Mouse (Mus musculus) hindbrain, embryonic 10.5 days (tissue): ENCODE measurements around the gene Ceacam20. TPM values are rescaled to one million over a fixed set of nuclear protein-coding genes. Genes with fewer than 3 reads are reported as not detected.
A peak's percentile ranks its signal among the peaks of the same experiment; 100 is the strongest.
"Not testable (repeated sequence)": the region's sequence is repeated elsewhere in the genome, so short reads cannot be mapped to it uniquely, and the experiment has no call there.

Source experiments
- DNase-seq: peaks from one replicate; pipeline ENCODE4 v3.0.0-alpha.2; 2017; ENCODE audit warnings: low spot score
- H3K27ac ChIP-seq: fragments of 300-500 bp; sonication (generic); 2 replicates; pipeline ENCODE4 v1.5.1; 2016; ENCODE audit warnings: mild to moderate bottlenecking, moderate library complexity
- H3K27me3 ChIP-seq: fragments of 300-500 bp; sonication (generic); 2 replicates; pipeline ENCODE4 v1.6.1; 2016; ENCODE audit warnings: mild to moderate bottlenecking; ENCODE audit not compliant: poor library complexity, insufficient read depth, severe bottlenecking
- H3K36me3 ChIP-seq: fragments of 300-500 bp; sonication (generic); 2 replicates; pipeline ENCODE4 v1.6.1; 2016; ENCODE audit warnings: mild to moderate bottlenecking, moderate library complexity
- H3K4me1 ChIP-seq: fragments of 300-500 bp; sonication (generic); replicated peaks from 2 replicates; pipeline ENCODE4 v1.6.1; 2016; ENCODE audit warnings: mild to moderate bottlenecking
- H3K4me3 ChIP-seq: fragments of 300-500 bp; sonication (generic); 2 replicates; pipeline ENCODE4 v1.5.1; 2016; ENCODE audit warnings: mild to moderate bottlenecking, moderate library complexity
- H3K9me3 ChIP-seq: fragments of 300-500 bp; sonication (generic); 2 replicates; pipeline ENCODE4 v1.6.1; 2016; ENCODE audit warnings: mild to moderate bottlenecking, moderate library complexity
- WGBS: fragments of 180-500 bp; shearing (Covaris S2); methylation state at CpG from one replicate; pipeline ENCODE4 v1.1.7; 2016; 5-methylcytosine and 5-hydroxymethylcytosine counted together
- polyA plus RNA-seq: library from polyadenylated mRNA; unstranded; fragments of >200 nt; fragmentation: Nextera tagmentation; extraction: Ambion mirVana; gene quantifications from 2 replicates; pipeline ENCODE4 v1.2.1, GENCODE M21; 2016

Ceacam20 gene
- not detected in 2 replicates for polyA plus RNA-seq

DNA sequence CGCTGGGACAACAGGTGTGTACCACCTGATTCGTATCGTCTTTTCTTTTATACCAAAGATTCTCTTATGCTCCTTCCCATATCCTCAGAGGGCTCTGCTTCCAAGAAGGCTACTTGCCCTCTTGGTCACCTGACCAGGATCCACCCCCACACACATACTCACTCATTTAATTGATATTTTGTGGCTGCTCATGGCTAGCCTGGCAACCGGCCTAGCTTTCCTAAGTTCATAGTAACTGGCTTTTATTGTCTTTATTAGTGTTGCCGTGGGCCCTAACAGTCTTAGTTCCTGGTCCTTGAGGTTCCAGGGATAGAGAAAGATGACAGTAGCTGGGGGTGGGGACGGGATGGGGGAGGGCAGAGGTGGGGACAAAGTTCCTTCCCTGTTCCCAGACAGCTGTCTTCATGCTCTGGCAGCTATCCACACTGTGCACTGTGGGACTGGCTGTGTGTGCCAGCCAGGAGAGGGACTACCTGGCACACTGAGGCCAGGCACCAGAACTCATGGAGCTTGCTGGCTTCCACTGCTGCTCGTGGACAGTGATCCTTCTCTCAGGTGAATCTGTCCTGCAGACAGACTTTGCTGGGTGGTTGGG lies at the start of gene Ceacam20:
Gene Ceacam20, plus strand, starts transcription at position 428 of the 595 bp plus-strand sequence.
- no peak within 1 kb of the TSS for H3K4me3 ChIP-seq
- DNase-seq = no peak
- peaks cover 22% of the 10 kb centered on the region for H3K9me3 ChIP-seq
- H3K27me3 ChIP-seq = no peaks in the 10 kb centered on the region
- H3K27ac ChIP-seq = no peak within 1 kb of the TSS
- no peaks in the 10 kb centered on the region for H3K4me1 ChIP-seq
- H3K36me3 ChIP-seq = no peaks in the 10 kb centered on the region
- 85% methylated on average over 7 of the region's 7 CpGs for WGBS

DNA sequence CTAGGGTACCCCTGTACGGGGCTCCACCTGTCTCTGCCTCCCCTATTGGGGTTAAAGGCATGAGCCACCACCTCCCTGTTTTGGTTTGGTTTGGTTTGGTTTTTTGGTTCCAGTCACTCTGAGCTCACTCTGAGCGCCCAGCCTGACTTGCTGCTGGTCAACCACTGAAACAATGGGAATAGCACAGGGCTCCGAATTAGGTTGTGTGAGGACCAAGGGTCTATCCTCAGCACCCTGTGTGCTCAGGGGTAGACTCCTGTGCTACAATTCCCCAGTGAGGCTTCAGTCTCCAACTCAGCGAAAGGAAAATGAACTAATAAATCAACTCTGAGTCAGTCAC lies 45.1 kb upstream of the Ceacam20 start:
- H3K4me3 ChIP-seq = peak overlapping the region; percentile 82
- peaks cover 20% of the 10 kb centered on the region for H3K4me1 ChIP-seq
- no peaks in the 10 kb centered on the region for H3K9me3 ChIP-seq
- 0 out of 2 replicates have a peak, but pooled peaks cover 3% of the 10 kb centered on the region for H3K27me3 ChIP-seq
- WGBS = 38% methylated on average over 4 of the region's 4 CpGs
- DNase-seq = no peak
- H3K36me3 ChIP-seq = peaks cover 11% of the 10 kb centered on the region
- H3K27ac ChIP-seq = peak overlapping the region; percentile 91; the same call in 1 of the 2 replicates

GRCm38 (mm10) chr7:19920506-19921261 lies 44.5 kb upstream of the Ceacam20 start, which contains the start of gene Pvr:
Pvr (minus strand) TSS chr7:19921160.
- peak within 1 kb of the TSS; percentile 91 for H3K27ac ChIP-seq
- DNase-seq = peak; percentile 75
- H3K27me3 ChIP-seq = 0 out of 2 replicates have a peak, but pooled peaks cover 3% of the 10 kb centered on the region
- H3K4me1 ChIP-seq = peaks cover 20% of the 10 kb centered on the region
- no peaks in the 10 kb centered on the region for H3K9me3 ChIP-seq
- peak within 1 kb of the TSS; percentile 82 for H3K4me3 ChIP-seq
- WGBS = under 1% methylated on average over 60 of the region's 60 CpGs
- peaks cover 11% of the 10 kb centered on the region for H3K36me3 ChIP-seq

DNA sequence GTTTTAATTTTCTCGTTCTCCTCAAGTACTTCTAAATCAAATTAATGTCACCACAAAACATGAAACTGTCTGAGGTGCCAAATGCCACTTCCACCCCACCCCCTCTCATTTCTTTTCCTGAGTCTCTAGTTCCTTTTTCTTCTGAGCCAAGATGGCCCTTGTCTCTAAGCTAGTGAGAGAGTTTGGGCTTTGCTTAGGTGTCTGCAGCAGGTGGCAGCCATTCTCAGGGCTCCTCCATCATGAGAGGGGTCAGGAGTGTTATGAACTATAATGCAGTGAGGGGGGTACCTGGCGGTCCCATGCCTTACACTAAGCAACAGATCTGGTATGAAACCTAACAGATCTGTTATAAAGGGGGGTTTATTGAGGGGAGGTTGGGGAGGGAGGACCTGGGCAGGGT lies 41.9 kb upstream of the Ceacam20 start:
- WGBS = 53% methylated on average over 2 of the region's 2 CpGs
- H3K9me3 ChIP-seq = no peaks in the 10 kb centered on the region
- 0 out of 2 replicates have a peak, but pooled peaks cover 3% of the 10 kb centered on the region for H3K27me3 ChIP-seq
- no peaks in the 10 kb centered on the region for H3K36me3 ChIP-seq
- no peak overlapping the region for H3K27ac ChIP-seq
- H3K4me1 ChIP-seq = peaks cover 20% of the 10 kb centered on the region
- DNase-seq = no peak
- no peak overlapping the region for H3K4me3 ChIP-seq

GRCm38 (mm10) chr7:19923797-19924196 lies 41.4 kb upstream of the Ceacam20 start:
- peak; percentile 17 for DNase-seq
- Histone ChIP-seq H3K4me3 (no peak overlapping the region), H3K4me1 (peaks cover 20% of the 10 kb centered on the region), H3K27me3 (0 out of 2 replicates have a peak, but pooled peaks cover 3% of the 10 kb centered on the region), H3K27ac (no peak overlapping the region), H3K9me3 (no peaks in the 10 kb centered on the region), H3K36me3 (no peaks in the 10 kb centered on the region)
- WGBS = 11% methylated on average over 11 of the region's 15 CpGs

DNA sequence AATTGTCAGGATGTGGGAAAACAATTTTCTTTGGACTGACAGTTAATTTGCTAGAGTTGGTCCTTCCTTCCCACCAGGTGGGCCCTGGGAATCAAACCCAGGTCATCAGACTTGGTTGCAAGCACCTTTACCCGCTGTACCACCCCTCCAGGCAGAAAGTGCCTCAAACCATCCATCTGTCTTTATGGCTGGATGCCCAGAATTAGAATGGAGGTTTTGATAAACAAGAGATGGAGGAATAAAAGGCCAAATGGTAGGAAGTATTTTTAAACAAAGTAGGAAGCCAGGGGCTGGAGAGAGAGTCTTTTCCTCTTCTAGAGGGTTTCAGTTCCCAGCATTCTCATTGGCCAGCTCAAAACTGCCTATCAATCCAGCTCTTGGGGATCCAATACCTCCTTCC lies 39.8 kb upstream of the Ceacam20 start:
- DNase-seq = no peak
- H3K36me3 ChIP-seq = no peaks in the 10 kb centered on the region
- H3K9me3 ChIP-seq = no peaks in the 10 kb centered on the region
- WGBS = 71% methylated on average over 1 of the region's 1 CpGs
- peaks cover 13% of the 10 kb centered on the region for H3K4me1 ChIP-seq
- H3K27me3 ChIP-seq = 0 out of 2 replicates have a peak, but pooled peaks cover 3% of the 10 kb centered on the region
- no peak overlapping the region for H3K4me3 ChIP-seq
- no peak overlapping the region for H3K27ac ChIP-seq

DNA sequence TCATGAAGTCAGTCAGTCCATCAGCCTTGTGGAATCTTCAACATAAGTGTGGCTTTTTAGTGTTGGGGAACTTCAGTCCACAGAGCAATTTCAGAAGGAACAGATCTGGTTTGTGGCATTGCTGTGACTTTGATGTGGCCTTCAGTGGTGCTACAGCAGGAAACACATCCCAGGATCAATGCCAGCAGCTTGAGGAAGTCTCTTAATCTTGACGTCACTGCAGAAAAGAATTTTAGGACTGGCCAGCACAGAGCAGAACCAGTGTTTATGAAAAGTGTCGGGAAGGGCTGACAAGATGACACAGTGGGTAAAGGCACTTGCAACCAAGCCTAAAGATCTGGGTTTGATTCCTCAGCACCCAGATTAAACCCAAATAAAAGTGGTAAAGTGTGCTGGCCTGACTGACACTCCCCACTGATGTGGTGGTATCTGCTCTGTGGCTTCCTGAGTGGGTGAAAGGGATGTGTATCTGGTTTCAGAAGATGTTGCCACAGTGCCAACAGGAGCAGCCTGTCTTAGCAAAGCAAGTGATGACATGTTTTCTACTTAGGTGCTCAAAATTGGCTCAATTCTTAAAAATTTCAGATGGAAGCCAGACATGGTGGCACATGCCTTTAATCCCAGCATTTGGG lies 38.2 kb upstream of the Ceacam20 start:
- Histone ChIP-seq H3K36me3 (no peaks in the 10 kb centered on the region), H3K9me3 (no peaks in the 10 kb centered on the region), H3K4me1 (peaks cover 5% of the 10 kb centered on the region), H3K4me3 (no peak overlapping the region), H3K27ac (no peak overlapping the region), H3K27me3 (0 out of 2 replicates have a peak, but pooled peaks cover 3% of the 10 kb centered on the region)
- DNase-seq = no peak
- WGBS = 82% methylated on average over 2 of the region's 2 CpGs

- Histone ChIP-seq H3K27me3 (0 out of 2 replicates have a peak, but pooled peaks cover 1% of the 10 kb centered on the region), H3K27ac (no peak overlapping the region), H3K4me3 (no peak overlapping the region), H3K4me1 (peaks cover 9% of the 10 kb centered on the region), H3K9me3 (no peaks in the 10 kb centered on the region), H3K36me3 (no peaks in the 10 kb centered on the region)
- 62% methylated on average over 5 of the region's 5 CpGs for WGBS
- DNase-seq = no peak
These were observed 36.7 kb upstream of the Ceacam20 start for GRCm38 (mm10) chr7:19928486-19928885.

GRCm38 (mm10) chr7:19930481-19930880 lies 34.7 kb upstream of the Ceacam20 start:
- not testable (repeated sequence) for DNase-seq, H3K27ac ChIP-seq, H3K36me3 ChIP-seq, H3K4me3 ChIP-seq, H3K9me3 ChIP-seq, H3K27me3 ChIP-seq, H3K4me1 ChIP-seq
- 80% methylated on average over 6 of the region's 6 CpGs for whole genome bisulfite sequencing

DNA sequence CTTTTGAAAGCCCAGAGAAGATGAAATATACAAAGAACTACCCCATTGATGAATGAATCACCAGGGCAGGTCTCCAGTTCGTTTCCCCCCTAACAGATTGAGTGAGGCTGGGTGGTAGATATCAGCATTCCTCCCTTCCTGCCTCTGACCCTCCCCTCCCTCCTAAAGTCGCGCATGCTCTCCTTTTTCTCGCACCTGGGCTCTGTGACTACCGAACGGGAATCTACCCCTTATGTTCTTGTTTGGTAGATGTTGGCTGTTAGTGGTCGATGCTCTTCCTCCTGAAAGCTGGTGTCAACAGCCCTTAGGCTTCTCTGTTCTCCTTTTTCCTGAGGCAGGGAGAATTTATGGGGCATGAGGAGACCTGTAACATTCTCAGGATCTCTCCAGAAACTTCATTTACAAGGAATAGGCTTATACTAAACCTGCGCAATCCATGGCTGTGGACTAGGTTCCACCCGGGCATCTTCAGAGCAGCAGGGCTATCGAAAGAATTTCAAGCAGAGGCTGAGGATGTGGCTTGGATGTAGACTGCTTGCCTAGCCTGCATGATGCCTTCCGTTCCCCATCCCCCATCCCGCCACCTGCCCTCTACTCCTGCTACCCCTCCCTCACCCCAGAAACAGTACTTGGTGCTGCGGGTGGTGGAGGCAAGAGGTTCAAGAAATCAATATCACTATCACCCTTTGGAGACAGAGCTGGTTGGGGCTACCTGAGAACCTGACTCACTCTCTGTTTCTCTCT lies 32.9 kb upstream of the Ceacam20 start:
- no peak overlapping the region for H3K4me3 ChIP-seq
- H3K27ac ChIP-seq = no peak overlapping the region
- H3K36me3 ChIP-seq = no peaks in the 10 kb centered on the region
- 0 out of 2 replicates have a peak, but pooled peaks cover 4% of the 10 kb centered on the region for H3K4me1 ChIP-seq
- no peak for DNase-seq
- 0 out of 2 replicates have a peak, but pooled peaks cover 2% of the 10 kb centered on the region for H3K9me3 ChIP-seq
- no peaks in the 10 kb centered on the region for H3K27me3 ChIP-seq
- WGBS = 29% methylated on average over 13 of the region's 13 CpGs

DNA sequence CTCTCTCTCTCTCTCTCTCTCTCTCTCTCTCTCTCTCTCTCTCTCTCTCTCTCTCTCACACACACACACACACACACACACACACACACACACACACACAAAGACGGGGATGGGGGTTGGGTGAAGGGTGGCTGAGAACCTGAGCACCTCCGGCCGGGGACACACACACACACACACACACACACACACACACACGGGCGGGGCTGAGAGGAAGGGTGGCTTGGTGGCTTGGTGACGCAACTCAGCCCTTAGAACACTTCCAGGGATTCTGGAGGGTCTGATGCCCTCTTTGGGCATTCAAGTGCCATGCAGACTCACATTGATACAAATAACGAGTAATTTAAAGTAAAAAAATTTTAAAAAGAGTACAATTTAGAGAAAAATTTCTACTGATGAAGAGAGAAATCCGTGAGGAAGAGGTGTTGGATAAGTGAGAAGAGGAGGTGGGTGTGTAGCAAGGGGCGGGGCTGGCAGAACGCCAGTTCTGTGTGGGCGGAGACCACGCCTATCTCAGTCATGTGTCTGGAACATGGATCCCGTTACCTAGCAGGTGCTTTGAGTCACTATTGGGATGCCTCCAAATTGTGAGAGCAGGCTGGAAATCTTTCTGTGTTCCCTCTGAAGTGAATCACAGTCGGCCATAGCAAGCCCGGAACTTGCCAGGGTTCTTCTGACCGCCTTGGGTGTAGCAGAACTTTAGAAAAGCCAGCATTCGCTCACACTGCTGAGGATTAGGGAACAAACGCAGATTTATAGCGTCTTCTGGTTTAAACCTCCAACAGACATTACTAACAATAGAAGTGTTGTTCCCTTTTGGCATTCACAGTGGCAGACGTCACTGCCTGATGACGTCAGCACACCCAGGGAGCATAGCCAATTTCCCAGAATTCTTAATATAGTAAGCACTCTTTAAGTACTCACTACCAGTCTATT lies 32.1 kb upstream of the Ceacam20 start:
- H3K9me3 ChIP-seq = 0 out of 2 replicates have a peak, but pooled peaks cover 2% of the 10 kb centered on the region
- 28% methylated on average over 21 of the region's 21 CpGs for WGBS
- 0 out of 2 replicates have a peak, but pooled peaks cover 4% of the 10 kb centered on the region for H3K4me1 ChIP-seq
- DNase-seq = no peak
- no peak overlapping the region for H3K27ac ChIP-seq
- H3K36me3 ChIP-seq = no peaks in the 10 kb centered on the region
- H3K4me3 ChIP-seq = peak overlapping the region; percentile 23; the same call in 1 of the 2 replicates
- H3K27me3 ChIP-seq = no peaks in the 10 kb centered on the region
